Mouse (Mus musculus): Measurements from ENCODE around the gene Krt5. TPM values are rescaled to one million over a fixed set of nuclear protein-coding genes. Genes with fewer than 3 reads are reported as not detected.

Gene Krt5
- total RNA-seq, 2 experiments from 2014 or later: not detected

Small RNA genes within 50 kb of the gene (microRNA-seq; reads per million reads assigned to microRNA genes)
- gene Gm44323 (0 reads per million in 2 experiments), gene Gm44342 (0 reads per million in 2 experiments), gene Gm44383 (0 reads per million in 2 experiments)

Other genes starting within 250 kb of the Krt5 start
- gene Krt81, start 249.1 kb downstream of the Krt5 start, total RNA-seq (2021): not detected
- gene Krt86, start 239.4 kb downstream of the Krt5 start, total RNA-seq (2021): not detected
- gene Krt83, start 221.4 kb downstream of the Krt5 start, total RNA-seq (2021): not detected
- gene Gm49425, start 195.6 kb downstream of the Krt5 start, total RNA-seq (2021): not detected
- not detected for gene Krt84, start 180.1 kb downstream of the Krt5 start, total RNA-seq (2021)
- gene Krt82, start 162.2 kb downstream of the Krt5 start, total RNA-seq (2021): not detected
- gene Krt90, start 149.9 kb downstream of the Krt5 start, total RNA-seq (2021): not detected
- not detected for gene Krt75, start 139.0 kb downstream of the Krt5 start, total RNA-seq (2021)
- gene Gm5414, start 84.7 kb downstream of the Krt5 start, total RNA-seq (2021): not detected
- not detected for gene Gm5478, start 65.5 kb downstream of the Krt5 start, total RNA-seq (2021)
- not detected for gene Krt6b, start 32.6 kb downstream of the Krt5 start, total RNA-seq (2021)
- gene Krt6a, start 18.6 kb downstream of the Krt5 start, total RNA-seq (2021): not detected
- not detected for gene Krt71, start 30.2 kb upstream of the Krt5 start, total RNA-seq (2021)
- gene Krt72, start 73.6 kb upstream of the Krt5 start, total RNA-seq (2021): not detected
- gene Krt73, start 89.4 kb upstream of the Krt5 start, total RNA-seq (2021): 1 to 10 TPM; 1.3 to 2.0 TPM
- under 1 TPM; 0.16 to 0.23 TPM for gene Krt2, start 105.3 kb upstream of the Krt5 start, total RNA-seq (2021)
- gene Krt1, start 137.9 kb upstream of the Krt5 start, total RNA-seq (2021): 1 to 10 TPM; 2.4 to 2.5 TPM
- gene Krt77, start 156.8 kb upstream of the Krt5 start, total RNA-seq (2021): 10 to 100 TPM; 10.1 to 12.6 TPM
- not detected for gene Krt76, start 180.0 kb upstream of the Krt5 start, total RNA-seq (2021)
- gene Krt4, start 211.8 kb upstream of the Krt5 start, total RNA-seq (2021): not detected
- not detected for gene Krt79, start 227.4 kb upstream of the Krt5 start, total RNA-seq (2021)
- not detected for gene Krt78, start 241.4 kb upstream of the Krt5 start, total RNA-seq (2021)

Measured in left cerebral cortex, postnatal 25 days (tissue).